8 mouse cellular contexts compared by ENCODE assay signal in the genomic region with DNA sequence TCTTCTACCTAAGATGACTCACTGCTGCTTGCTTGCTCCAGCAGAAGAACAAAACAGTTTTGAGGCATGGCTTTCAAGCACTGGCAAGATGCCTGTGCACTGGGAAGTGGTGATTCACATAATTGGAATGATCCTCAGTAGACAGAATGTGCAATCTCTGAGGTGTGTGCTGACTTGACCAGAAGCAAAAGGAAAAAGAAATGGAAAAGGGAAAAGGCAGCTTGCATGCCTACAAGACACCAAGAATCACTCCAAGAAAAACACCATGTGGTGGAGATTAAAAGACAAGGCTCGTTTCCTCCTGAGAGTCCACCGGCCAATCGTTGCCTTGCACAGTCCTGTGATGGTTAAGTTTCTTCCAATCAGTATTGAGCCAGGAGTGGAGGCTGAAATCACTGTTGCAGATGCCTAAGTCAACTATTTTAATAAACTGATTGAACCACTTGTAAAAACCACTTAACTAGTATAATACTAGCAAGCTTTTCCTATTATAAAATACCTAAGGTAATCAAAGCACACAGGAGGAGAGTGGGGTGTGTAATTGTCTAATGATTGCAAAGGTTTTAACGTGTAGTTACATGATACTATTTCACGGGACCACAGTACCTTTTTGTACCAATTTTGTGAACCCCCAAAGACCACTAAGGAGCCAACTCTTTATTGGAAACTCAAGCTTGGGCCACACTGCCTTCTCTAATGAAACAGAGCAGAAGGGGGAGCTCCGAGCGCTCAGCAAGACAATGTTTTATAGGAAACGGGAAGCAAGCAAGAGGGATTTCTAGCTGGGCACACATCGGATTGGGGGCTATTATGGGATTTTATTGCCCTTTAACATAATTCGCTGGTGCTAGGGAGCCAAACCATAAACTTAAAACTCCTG.
A peak's percentile ranks its signal among the peaks of the same experiment; 100 is the strongest.
DNase-seq lines count a peak whose midpoint lies in the region; TF ChIP-seq lines count a peak whose summit lies in the region.

No protein-coding gene starts in this region.

- H3K4me3 ChIP-seq in lung, adult 2 months (replicated peaks; ENCODE audit: extremely low read depth, low read depth, low read length): no peak overlapping the region
- no peak overlapping the region for H3K4me3 ChIP-seq in thymus, adult 2 months (ENCODE audit: control insufficient read depth, insufficient read depth, low read length)

- no peaks in the 10 kb centered on the region for H3K36me3 ChIP-seq in thymus, adult 2 months (ENCODE audit: control insufficient read depth, insufficient read depth, low read length)

- no peaks in the 10 kb centered on the region; the same call in 1 of the 2 replicates for H3K4me1 ChIP-seq in lung, adult 2 months (ENCODE audit: control insufficient read depth, insufficient read depth, low read length)
- H3K4me1 ChIP-seq in thymus, adult 2 months (replicated peaks; ENCODE audit: control insufficient read depth, insufficient read depth, low read length): no peaks in the 10 kb centered on the region

- peak; percentile 44 to 45 for DNase-seq in lung, adult 18-20 months
- no peak for DNase-seq in lung, adult 2 months
- DNase-seq in cerebellum, adult 8-10 months: peak; percentile 37
- peak; percentile 19 to 52 for DNase-seq in gastrocnemius, postnatal 36 days
- DNase-seq in left cerebral cortex, adult 11 months (ENCODE audit: low spot score): peak; percentile 43
- peak; percentile 59 to 81 for DNase-seq in right cerebral cortex, postnatal 36 days (ENCODE audit: low spot score in 2 of 2)
- DNase-seq in spleen, postnatal 36 days (ENCODE audit: low spot score in 2 of 2): no peak
- no peak for DNase-seq in thymus, adult 2 months

- H3K27ac ChIP-seq in thymus, adult 2 months (ENCODE audit: control insufficient read depth, insufficient read depth, low read length): no peak overlapping the region

- intact Hi-C loops in gastrocnemius, postnatal 36 days (cut with DNase I): no loop called here

- no peaks in the 10 kb centered on the region for H3K27me3 ChIP-seq in thymus, adult 2 months (ENCODE audit: control insufficient read depth, insufficient read depth, low read length)

- WGBS in lung, adult 2 months: 79% methylated on average over 10 of the region's 10 CpGs
- 91% methylated on average over 10 of the region's 10 CpGs for WGBS in thymus, adult 2 months

- no peak for TF ChIP-seq POLR2A in lung, adult 2 months (IDR thresholded peaks at IDR 0.05; ENCODE audit: borderline replicate concordance, extremely low read depth, low read depth, low read length)
- no peak for TF ChIP-seq POLR2A in thymus, adult 2 months (IDR thresholded peaks at IDR 0.05; ENCODE audit: control insufficient read depth, extremely low read depth, insufficient read depth, low read length, poor library complexity)

- TF ChIP-seq CTCF in lung, adult 2 months (IDR thresholded peaks at IDR 0.05; ENCODE audit: insufficient read depth, low read length): no peak
- no peak for TF ChIP-seq CTCF in thymus, adult 2 months (IDR thresholded peaks at IDR 0.05; ENCODE audit: borderline replicate concordance, control insufficient read depth, extremely low read depth, insufficient read depth, low read length, poor library complexity)

Comparison
In these comparisons a context has a peak if more than half of its experiments do, and no peak if none do; other contexts are left out.
1. DNase-seq: peak in lung, adult 18-20 months (2 of 2), cerebellum, adult 8-10 months (single experiment), gastrocnemius, postnatal 36 days (2 of 2), left cerebral cortex, adult 11 months (single experiment) and right cerebral cortex, postnatal 36 days (2 of 2); none in lung, adult 2 months (single experiment), spleen, postnatal 36 days (0 of 2) and thymus, adult 2 months (single experiment).